Mouse (Mus musculus) bone marrow, adult 2 months (tissue): ENCODE measurements at regions not wholly inside any gene's neighbourhood (a gene's known extent, or its start where the extent isn't known, plus 50 kb on each side); places are given as distances from the start of the nearest gene placed in this dataset.

Experiments
- H3K27ac ChIP-seq: fragments of 200-500 bp; 2 replicates; pipeline ENCODE4 v1.5.1; 2012; ENCODE audit warnings: low read depth, mild to moderate bottlenecking, control low read depth, inconsistent platforms, low read length; ENCODE audit not compliant: control insufficient read depth, poor library complexity, insufficient read depth
- H3K4me1 ChIP-seq: fragments of 200-500 bp; 2 replicates; pipeline ENCODE4 v1.6.1; 2011; ENCODE audit warnings: low read length; ENCODE audit not compliant: control insufficient read depth, insufficient read depth
- H3K4me3 ChIP-seq: fragments of 200-500 bp; replicated peaks from 2 replicates; pipeline ENCODE3; 2011; ENCODE audit warnings: mild to moderate bottlenecking, low read depth, low read length, control low read depth; ENCODE audit not compliant: control insufficient read depth
- CTCF ChIP-seq: fragments of 200-500 bp; IDR thresholded peaks from 2 replicates; pipeline ENCODE4 v1.5.1; 2011; ENCODE audit warnings: low read length, control low read depth; ENCODE audit not compliant: control insufficient read depth, insufficient read depth
- POLR2A ChIP-seq: fragments of 200-500 bp; IDR thresholded peaks from 2 replicates; pipeline ENCODE4 v1.6.1; 2011; ENCODE audit warnings: low read depth, mild to moderate bottlenecking, control low read depth, low read length, borderline replicate concordance; ENCODE audit not compliant: control insufficient read depth
- WGBS: fragments of 180-500 bp; shearing (Covaris S2); methylation state at CpG from one replicate; pipeline ENCODE4 v1.1.7; 2018; 5-methylcytosine and 5-hydroxymethylcytosine counted together

DNA sequence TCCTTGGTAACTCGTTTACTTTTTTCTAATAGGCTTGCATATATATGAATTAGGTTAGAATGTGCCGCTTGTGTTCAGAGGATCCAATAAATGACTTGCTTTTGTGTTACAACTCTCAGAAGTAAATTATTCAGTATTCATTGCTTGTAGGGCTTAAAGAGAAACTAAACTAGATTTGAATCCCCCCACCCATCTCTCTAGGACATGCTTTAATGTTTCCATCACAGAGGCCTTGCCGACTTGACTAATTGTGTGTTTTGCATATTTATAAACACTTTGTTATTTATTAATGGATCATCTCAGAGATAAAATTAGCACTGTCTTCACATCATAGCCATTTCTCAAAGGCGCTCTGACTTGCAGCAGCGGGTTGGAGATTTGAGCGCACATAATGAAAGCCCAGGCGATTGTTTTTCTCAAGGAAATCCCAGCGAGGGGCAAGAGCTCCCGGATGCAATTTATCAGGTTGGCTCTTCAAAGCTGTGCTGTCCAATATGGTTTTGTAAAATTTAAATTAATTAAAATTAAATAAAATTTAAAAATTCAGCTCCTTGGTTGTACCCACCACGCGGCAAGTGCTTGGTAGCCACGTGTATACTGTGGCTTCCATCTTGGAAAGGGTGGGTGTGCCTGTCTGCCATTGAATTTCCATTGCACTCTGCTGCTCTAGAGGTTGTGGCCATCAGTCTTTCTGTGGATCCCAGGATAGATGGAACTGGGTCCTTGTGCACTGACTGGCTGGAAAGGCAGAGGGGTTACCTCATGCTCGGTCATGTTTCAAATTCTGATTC, 132.0 kb downstream of the St8sia2 start:
- TF ChIP-seq CTCF (no peak), POLR2A (no peak)
- no peak overlapping the region for H3K27ac ChIP-seq
- no peaks in the 10 kb centered on the region for H3K4me1 ChIP-seq
- no peak overlapping the region for H3K4me3 ChIP-seq
- 89% methylated on average over 13 of the region's 13 CpGs for WGBS

DNA sequence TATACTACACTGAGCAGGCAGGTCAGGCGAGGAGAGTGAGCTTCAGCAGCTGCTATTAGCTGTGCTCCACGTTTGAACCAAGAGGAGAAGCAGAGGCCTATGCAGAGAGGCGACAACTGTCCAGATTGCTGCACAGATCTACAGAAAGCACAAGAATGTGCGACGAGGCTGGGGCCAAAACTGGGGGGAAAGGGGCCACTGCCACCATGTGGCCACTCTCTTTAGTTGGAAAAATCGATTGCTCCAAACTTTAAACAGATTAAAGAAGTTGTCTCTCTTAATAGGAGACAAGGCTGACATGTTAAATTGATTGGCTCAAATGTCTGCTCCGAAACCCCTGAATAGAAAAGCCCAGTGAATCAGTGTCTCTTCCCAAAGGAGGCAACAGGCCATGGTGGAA, 127.3 kb downstream of the St8sia2 start:
- no peak overlapping the region for H3K4me3 ChIP-seq
- no peak for TF ChIP-seq CTCF
- TF ChIP-seq POLR2A, result no peak
- no peak overlapping the region for H3K27ac ChIP-seq
- H3K4me1 ChIP-seq, result no peaks in the 10 kb centered on the region
- 54% methylated on average over 7 of the region's 7 CpGs for WGBS
